ENCODE assay signal across 8 mouse cellular contexts in genomic region chr4:125084403-125085345, GRCm38 (mm10). TPM values are rescaled to one million over a fixed set of nuclear protein-coding genes. Genes with fewer than 3 reads are reported as not detected.
A peak's percentile ranks its signal among the peaks of the same experiment; 100 is the strongest.
DNase-seq lines count a peak whose midpoint lies in the region; ATAC-seq and TF ChIP-seq lines count a peak whose summit lies in the region.

Gene Meaf6 (plus strand): TSS chr4:125085134.

- H3K36me3 ChIP-seq in hindbrain, embryonic 11.5 days (ENCODE audit: control insufficient read depth, insufficient read depth, low read length), result peaks cover 6% of the 10 kb centered on the region; the same call in 1 of the 2 replicates
- no peaks in the 10 kb centered on the region for H3K36me3 ChIP-seq in lung, postnatal 0 days (ENCODE audit: insufficient read depth, low read length)

- DNase-seq in NIH3T3 (ENCODE audit: low read depth), result peak; percentile 97
- peak; percentile 96 to 97 for DNase-seq in cerebellum, postnatal 10 days
- peak; percentile 82 to 92 for DNase-seq in frontal cortex, postnatal 10 days (ENCODE audit: low spot score in 2 of 2)
- DNase-seq in hindbrain, embryonic 11.5 days (ENCODE audit: low spot score), result peak; percentile 95
- peak; percentile 94 to 97 for DNase-seq in layer of hippocampus, postnatal 10 days (ENCODE audit: low spot score in 2 of 2)
- DNase-seq in lung, postnatal 0 days (ENCODE audit: low spot score), result peak; percentile 92
- DNase-seq in ovary, postnatal 10 days (ENCODE audit: low spot score), result peak; percentile 87
- peak; percentile 91 for DNase-seq in thymus, postnatal 0 days (ENCODE audit: low spot score)

- peak within 1 kb of the TSS; percentile 81 for H3K4me3 ChIP-seq in hindbrain, embryonic 11.5 days (ENCODE audit: low read depth, low read length)
- peak within 1 kb of the TSS; percentile 84 for H3K4me3 ChIP-seq in lung, postnatal 0 days (ENCODE audit: low read depth, low read length)

- no peak for TF ChIP-seq EP300 in lung, postnatal 0 days (IDR thresholded peaks at IDR 0.05)

- H3K4me2 ChIP-seq in hindbrain, embryonic 11.5 days (replicated peaks; ENCODE audit: low read depth, low read length), result peak within 1 kb of the TSS; percentile 53
- peak within 1 kb of the TSS; percentile 91 for H3K4me2 ChIP-seq in lung, postnatal 0 days (replicated peaks; ENCODE audit: low read depth, low read length)

- peak within 1 kb of the TSS; percentile 92 for H3K9ac ChIP-seq in hindbrain, embryonic 11.5 days (ENCODE audit: low read depth, low read length)
- H3K9ac ChIP-seq in lung, postnatal 0 days (replicated peaks; ENCODE audit: low read depth), result peak within 1 kb of the TSS; percentile 78

- no peaks in the 10 kb centered on the region for H3K9me3 ChIP-seq in hindbrain, embryonic 11.5 days (ENCODE audit: control insufficient read depth, low read length)
- no peaks in the 10 kb centered on the region for H3K9me3 ChIP-seq in lung, postnatal 0 days (ENCODE audit: low read length)

- H3K4me1 ChIP-seq in hindbrain, embryonic 11.5 days (replicated peaks; ENCODE audit: control insufficient read depth, insufficient read depth, low read length), result peaks cover 2% of the 10 kb centered on the region; the same call in 1 of the 2 replicates
- peaks cover 7% of the 10 kb centered on the region for H3K4me1 ChIP-seq in lung, postnatal 0 days (ENCODE audit: insufficient read depth, low read depth, low read length)

- peak; percentile 82 for TF ChIP-seq CTCF in lung, postnatal 0 days (IDR thresholded peaks at IDR 0.05)

- 2% methylated on average over 46 of the region's 63 CpGs for WGBS in hindbrain, embryonic 11.5 days
- WGBS in lung, postnatal 0 days, result 2% methylated on average over 49 of the region's 63 CpGs

- ATAC-seq in hindbrain, embryonic 11.5 days (ENCODE audit: low FRiP score), result peak; percentile 89
- ATAC-seq in lung, postnatal 0 days, result peak; percentile 94

- H3K27ac ChIP-seq in hindbrain, embryonic 11.5 days (ENCODE audit: low read depth, low read length), result peak within 1 kb of the TSS; percentile 98
- peak within 1 kb of the TSS; percentile 97 for H3K27ac ChIP-seq in lung, postnatal 0 days (ENCODE audit: low read length)

- H3K27me3 ChIP-seq in hindbrain, embryonic 11.5 days (ENCODE audit: control insufficient read depth, insufficient read depth, low read length), result no peaks in the 10 kb centered on the region
- H3K27me3 ChIP-seq in lung, postnatal 0 days (replicated peaks; ENCODE audit: insufficient read depth, low read length), result no peaks in the 10 kb centered on the region

RNA-seq across cellular contexts. Expression of gene Meaf6, which starts in this region (rescaled TPM):
- 122 and 131 TPM in 2 replicates for polyA plus RNA-seq in hindbrain, embryonic 11.5 days (2014; fragmentation: Nextera tagmentation; extraction: Ambion mirVana)
- 100 to 1,000 TPM; 130 to 134 TPM for total RNA-seq in layer of hippocampus, postnatal 10 days (2021)
- polyA plus RNA-seq in lung, postnatal 0 days (2015; fragmentation: Nextera tagmentation; extraction: Ambion mirVana), result 29.7 and 32.1 TPM in 2 replicates
- 48.4 and 57.8 TPM in 2 replicates for polyA plus RNA-seq in thymus, postnatal 0 days (2015; fragmentation: Nextera tagmentation; extraction: Ambion mirVana)

Comparison
In these comparisons a context has a peak if more than half of its experiments do, and no peak if none do; other contexts are left out.
1. Peak in every context shown above with its lines: DNase-seq, ATAC-seq, H3K4me3 ChIP-seq and H3K27ac ChIP-seq.